Mouse (Mus musculus): ENCODE data around the gene Cdc34b. TPM values are rescaled to one million over a fixed set of nuclear protein-coding genes. Genes with fewer than 3 reads are reported as not detected.
A peak's percentile ranks its signal among the peaks of the same experiment; 100 is the strongest.

Cdc34b gene
- total and polyA plus RNA-seq, 3 experiments, result 0.21 TPM; not detected in 2

GRCm38 (mm10) chr11:94752946-94753713 is 11.5 kb downstream of the Cdc34b start:
- Histone ChIP-seq H3K27ac (ENCODE audit: insufficient read depth, low read depth) (no peak overlapping the region), H3K4me3 (replicated peaks in 1 of 3; ENCODE audit: low read depth in 2 of 3, low read length in 2 of 3, poor library complexity in 1 of 3) (no peak overlapping the region), H3K79me2 (replicated peaks; ENCODE audit: control insufficient read depth, extremely low read depth, insufficient read depth, poor library complexity, severe bottlenecking) (no peaks in the 10 kb centered on the region), H3K4me1 (ENCODE audit: control insufficient read depth in 1 of 2, insufficient read depth in 2 of 2) (peaks cover 0 to 14% of the 10 kb centered on the region in 2 experiments; a peak in 2 of 4 replicates), H3K36me3 (replicated peaks in 1 of 2; ENCODE audit: control insufficient read depth in 1 of 2, insufficient read depth in 1 of 2, low read length in 1 of 2) (no peaks in the 10 kb centered on the region), H3K9me3 (replicated peaks; ENCODE audit: low read length) (no peaks in the 10 kb centered on the region), H3K27me3 (replicated peaks) (peaks cover 80% of the 10 kb centered on the region), H3K9ac (ENCODE audit: insufficient read depth, low read depth) (no peak overlapping the region), H3K4me2 (ENCODE audit: insufficient read depth, low read depth, poor library complexity, severe bottlenecking) (no peak overlapping the region)
- no peak for TF ChIP-seq SIN3A (IDR thresholded peaks at IDR 0.05; ENCODE audit: low read length)
- no peak for TF ChIP-seq KAT2A (IDR thresholded peaks at IDR 0.05; ENCODE audit: insufficient replicate concordance, low read length)
- TF ChIP-seq ZC3H11A (IDR thresholded peaks at IDR 0.05; ENCODE audit: low read depth, low read length), result no peak
- TF ChIP-seq MAFK (IDR thresholded peaks at IDR 0.05; ENCODE audit: insufficient replicate concordance, low read length), result peak; percentile 76
- TF ChIP-seq NRF1 (IDR thresholded peaks at IDR 0.05; ENCODE audit: low read depth, low read length), result no peak
- no peak for TF ChIP-seq CHD1 (IDR thresholded peaks at IDR 0.05; ENCODE audit: low read depth, low read length)
- in situ Hi-C loops (cut with MboI; ENCODE audit: low pct_ligation_motif_present, low pct_unique_long_range_greater_than_20kb, low sequenced_read_pairs), result no loop called here
- dilution Hi-C loops (cut with MboI; ENCODE audit: extremely low pct_ligation_motif_present, extremely low pct_unique_long_range_greater_than_20kb, low sequenced_read_pairs), result no loop called here
- peak; percentile 22 for DNase-seq (ENCODE audit: extremely low read depth)

GRCm38 (mm10) chr11:94759916-94760315 is 18.3 kb downstream of the Cdc34b start:
- Histone ChIP-seq H3K27ac (ENCODE audit: insufficient read depth, low read depth) (no peak overlapping the region), H3K36me3 (replicated peaks in 1 of 2; ENCODE audit: control insufficient read depth in 1 of 2, insufficient read depth in 1 of 2, low read length in 1 of 2) (no peaks in the 10 kb centered on the region), H3K4me3 (replicated peaks in 1 of 3; ENCODE audit: low read depth in 2 of 3, low read length in 2 of 3, poor library complexity in 1 of 3) (no peak overlapping the region), H3K9me3 (replicated peaks; ENCODE audit: low read length) (peaks cover 2% of the 10 kb centered on the region), H3K4me2 (ENCODE audit: insufficient read depth, low read depth, poor library complexity, severe bottlenecking) (no peak overlapping the region), H3K79me2 (replicated peaks; ENCODE audit: control insufficient read depth, extremely low read depth, insufficient read depth, poor library complexity, severe bottlenecking) (no peaks in the 10 kb centered on the region), H3K27me3 (replicated peaks) (peaks cover 85% of the 10 kb centered on the region), H3K4me1 (ENCODE audit: control insufficient read depth in 1 of 2, insufficient read depth in 2 of 2) (no peaks in the 10 kb centered on the region; a peak in 1 of 4 replicates), H3K9ac (ENCODE audit: insufficient read depth, low read depth) (no peak overlapping the region)
- dilution Hi-C loops (cut with MboI; ENCODE audit: extremely low pct_ligation_motif_present, extremely low pct_unique_long_range_greater_than_20kb, low sequenced_read_pairs), result no loop called here
- in situ Hi-C loops (cut with MboI; ENCODE audit: low pct_ligation_motif_present, low pct_unique_long_range_greater_than_20kb, low sequenced_read_pairs), result no loop called here
- DNase-seq (ENCODE audit: extremely low read depth), result no peak
- TF ChIP-seq EP300 (IDR thresholded peaks at IDR 0.05; ENCODE audit: low read length), result no peak
- no peak for TF ChIP-seq ZC3H11A (IDR thresholded peaks at IDR 0.05; ENCODE audit: low read depth, low read length)
- no peak for TF ChIP-seq KAT2A (IDR thresholded peaks at IDR 0.05; ENCODE audit: insufficient replicate concordance, low read length)
- no peak for TF ChIP-seq E2F4 (IDR thresholded peaks at IDR 0.05; ENCODE audit: insufficient replicate concordance, low read depth, low read length)
- TF ChIP-seq GABPA (IDR thresholded peaks at IDR 0.05; ENCODE audit: insufficient replicate concordance, low read depth, low read length), result no peak

- Histone ChIP-seq H3K9ac (ENCODE audit: insufficient read depth, low read depth) (no peak overlapping the region), H3K4me1 (ENCODE audit: control insufficient read depth in 1 of 2, insufficient read depth in 2 of 2) (no peaks in the 10 kb centered on the region; a peak in 1 of 4 replicates), H3K27ac (ENCODE audit: insufficient read depth, low read depth) (no peak overlapping the region), H3K27me3 (replicated peaks) (peaks cover 84% of the 10 kb centered on the region), H3K4me3 (replicated peaks in 1 of 3; ENCODE audit: low read depth in 2 of 3, low read length in 2 of 3, poor library complexity in 1 of 3) (no peak overlapping the region), H3K79me2 (replicated peaks; ENCODE audit: control insufficient read depth, extremely low read depth, insufficient read depth, poor library complexity, severe bottlenecking) (no peaks in the 10 kb centered on the region), H3K36me3 (replicated peaks in 1 of 2; ENCODE audit: control insufficient read depth in 1 of 2, insufficient read depth in 1 of 2, low read length in 1 of 2) (no peaks in the 10 kb centered on the region), H3K4me2 (ENCODE audit: insufficient read depth, low read depth, poor library complexity, severe bottlenecking) (no peak overlapping the region), H3K9me3 (replicated peaks; ENCODE audit: low read length) (peaks cover 2% of the 10 kb centered on the region)
- no peak for DNase-seq (ENCODE audit: extremely low read depth)
- in situ Hi-C loops (cut with MboI; ENCODE audit: low pct_ligation_motif_present, low pct_unique_long_range_greater_than_20kb, low sequenced_read_pairs) (no loop called here), dilution Hi-C loops (cut with MboI; ENCODE audit: extremely low pct_ligation_motif_present, extremely low pct_unique_long_range_greater_than_20kb, low sequenced_read_pairs) (no loop called here)
- TF ChIP-seq GABPA (IDR thresholded peaks at IDR 0.05; ENCODE audit: insufficient replicate concordance, low read depth, low read length), result no peak
- TF ChIP-seq E2F4 (IDR thresholded peaks at IDR 0.05; ENCODE audit: insufficient replicate concordance, low read depth, low read length), result no peak
- TF ChIP-seq JUND (conservative IDR thresholded peaks at IDR 0.05; ENCODE audit: low read depth, low read length), result no peak
- no peak for TF ChIP-seq ETS1 (conservative IDR thresholded peaks at IDR 0.05; ENCODE audit: low read depth, low read length)
- TF ChIP-seq IRF4 (IDR thresholded peaks at IDR 0.05; ENCODE audit: low read depth, low read length), result no peak
- TF ChIP-seq PAX5 (IDR thresholded peaks at IDR 0.05; ENCODE audit: low read length), result no peak
These were observed 18.8 kb downstream of the Cdc34b start for GRCm38 (mm10) chr11:94760364-94760763.

All from CH12.LX (cell line).